Mouse (Mus musculus) ES-Bruce4 (cell line): ENCODE data around the gene Csmd2.

ENCODE experiments used
- CTCF ChIP-seq: IDR thresholded peaks from one replicate; pipeline ENCODE4 v1.8.1; 2011; ENCODE audit warnings: low read depth, low read length
- EP300 ChIP-seq: IDR thresholded peaks from 2 replicates; pipeline ENCODE4 v1.6.1; 2011; ENCODE audit warnings: low read depth, low read length; ENCODE audit not compliant: insufficient read depth
- POLR2A ChIP-seq: IDR thresholded peaks from one replicate; pipeline ENCODE4 v1.8.1; 2011; ENCODE audit warnings: low read length; ENCODE audit not compliant: insufficient read depth

DNA sequence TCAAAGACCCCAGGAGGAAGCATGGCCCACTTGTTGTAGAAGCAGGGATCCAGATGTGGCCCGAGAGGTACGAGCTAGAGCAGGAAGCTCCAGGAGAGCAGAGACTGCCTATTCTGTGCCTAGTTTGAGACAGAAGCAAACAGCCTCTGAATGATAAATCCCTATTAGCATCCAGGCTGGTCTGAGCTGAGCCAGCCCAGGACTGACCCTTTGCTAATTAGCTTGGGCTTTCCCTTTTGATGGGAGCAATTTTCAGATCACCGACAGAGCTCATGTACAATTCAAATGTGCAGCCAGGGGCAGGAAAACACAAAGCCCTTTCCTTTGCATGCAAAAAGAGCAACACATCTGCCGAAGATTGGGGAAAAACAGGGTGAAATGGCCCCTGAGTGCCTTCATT, 54.2 kb downstream of the Csmd2 start:
- TF ChIP-seq EP300 (no peak), CTCF (no peak), POLR2A (no peak)
